Mouse (Mus musculus): ENCODE measurements around the gene Kcnj9.
A peak's percentile ranks its signal among the peaks of the same experiment; 100 is the strongest.

Kcnj9 gene

DNA sequence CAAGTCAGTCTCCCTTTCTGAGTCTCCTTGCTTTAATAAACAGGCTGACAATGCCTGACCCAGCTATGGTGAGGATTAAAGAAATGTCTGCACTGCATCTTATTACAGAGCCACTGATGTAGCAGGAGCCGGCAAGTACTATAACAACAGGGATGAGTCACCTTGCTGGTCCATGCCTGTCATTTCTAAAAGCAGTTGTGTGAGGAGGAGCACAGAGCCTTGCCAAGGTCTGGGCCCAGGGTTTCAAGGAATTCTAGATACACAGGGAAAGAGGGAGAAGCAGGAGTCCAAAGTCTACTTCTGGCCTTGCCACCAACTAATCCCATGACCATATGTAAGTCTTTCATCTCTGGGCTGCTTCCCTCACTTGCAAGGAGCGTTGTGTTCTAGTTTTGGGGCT is 36.2 kb downstream of the Kcnj9 start:
- no peak for DNase-seq (ENCODE audit: low spot score in 2 of 2)

DNA sequence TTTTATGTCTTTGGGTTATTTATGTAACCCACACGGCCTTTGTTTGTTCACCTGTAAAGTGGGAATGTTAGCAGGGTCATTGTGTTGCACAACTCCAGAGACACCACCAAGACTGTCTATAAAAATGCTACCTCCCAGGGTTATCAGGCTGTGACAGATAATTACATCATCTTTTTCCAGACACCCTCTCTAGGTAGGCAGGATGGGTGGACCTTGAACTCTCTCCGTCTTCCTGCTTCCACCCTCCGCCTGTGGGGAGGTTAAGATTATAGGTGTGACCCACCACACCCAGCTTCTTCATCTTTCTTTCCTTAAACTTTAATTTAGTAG is 39.5 kb downstream of the Kcnj9 start:
- DNase-seq (ENCODE audit: low spot score in 2 of 2), result no peak

- no peak for DNase-seq (ENCODE audit: low spot score in 2 of 2)
Measured at GRCm38 (mm10) chr1:172288900-172289616, 40.1 kb downstream of the Kcnj9 start.

GRCm38 (mm10) chr1:172286740-172287139 is 42.4 kb downstream of the Kcnj9 start:
- DNase-seq (ENCODE audit: low spot score in 2 of 2), result no peak

- DNase-seq (ENCODE audit: low spot score in 2 of 2), result no peak
Measured at GRCm38 (mm10) chr1:172284221-172284620, 44.9 kb downstream of the Kcnj9 start.

DNA sequence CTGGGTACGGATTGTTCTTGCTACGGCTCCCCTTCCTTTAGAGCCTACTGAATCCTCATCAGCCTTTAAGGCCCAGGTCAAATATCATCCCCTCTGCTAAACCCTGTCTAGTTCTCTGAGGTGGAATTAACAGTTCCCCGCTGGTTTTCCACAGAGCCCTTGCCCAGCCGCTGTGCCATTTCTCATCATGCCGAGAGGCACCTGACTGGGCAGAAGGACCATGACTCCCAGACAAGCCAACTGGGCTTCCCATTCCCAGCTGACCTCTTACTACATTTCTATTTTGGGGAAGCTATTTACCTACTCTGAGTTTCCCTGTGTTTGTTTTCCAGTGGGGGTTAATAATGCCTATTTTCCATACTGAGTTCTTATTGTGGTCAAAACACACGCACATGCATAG is 46.0 kb downstream of the Kcnj9 start:
- DNase-seq (ENCODE audit: low spot score in 2 of 2), result no peak

GRCm38 (mm10) chr1:172281522-172282254 is 47.4 kb downstream of the Kcnj9 start:
- no peak for DNase-seq (ENCODE audit: low spot score in 2 of 2)

DNA sequence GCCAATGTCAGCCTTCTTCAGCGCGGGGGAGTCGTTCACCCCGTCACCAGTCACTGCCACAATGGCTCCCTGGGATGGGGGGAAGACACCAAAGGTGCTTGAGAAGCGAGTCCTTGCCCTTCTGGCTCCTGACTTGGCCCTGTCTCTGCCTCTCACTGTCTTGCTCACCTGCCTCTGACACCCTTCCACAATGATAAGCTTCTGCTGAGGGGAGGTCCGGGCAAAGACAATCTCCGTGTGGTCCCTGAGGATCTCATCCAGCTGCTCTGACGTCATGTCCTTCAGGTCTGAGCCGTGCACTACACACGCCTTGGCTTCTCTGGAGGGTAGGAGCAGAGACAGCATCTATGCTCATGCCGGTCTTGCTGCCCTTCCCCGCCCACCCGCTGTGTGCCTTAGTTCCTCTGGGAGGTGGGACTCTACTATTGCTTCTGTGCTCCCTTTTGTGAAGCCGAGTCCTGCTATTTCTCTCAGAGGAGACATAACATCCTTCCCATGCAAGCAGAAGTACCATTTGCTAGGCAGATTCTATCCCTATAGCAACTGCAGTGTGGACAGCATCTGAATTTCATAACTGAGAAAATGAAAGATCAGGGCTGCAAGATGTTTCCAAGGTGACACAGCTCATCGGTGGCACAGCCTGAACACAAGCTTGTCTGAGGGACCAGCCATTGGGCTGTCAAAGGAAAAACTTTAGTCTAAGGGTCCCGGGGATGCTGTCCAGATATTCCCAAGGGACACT is 49.2 kb downstream of the Kcnj9 start:
- DNase-seq (ENCODE audit: low spot score in 2 of 2), result no peak

DNA sequence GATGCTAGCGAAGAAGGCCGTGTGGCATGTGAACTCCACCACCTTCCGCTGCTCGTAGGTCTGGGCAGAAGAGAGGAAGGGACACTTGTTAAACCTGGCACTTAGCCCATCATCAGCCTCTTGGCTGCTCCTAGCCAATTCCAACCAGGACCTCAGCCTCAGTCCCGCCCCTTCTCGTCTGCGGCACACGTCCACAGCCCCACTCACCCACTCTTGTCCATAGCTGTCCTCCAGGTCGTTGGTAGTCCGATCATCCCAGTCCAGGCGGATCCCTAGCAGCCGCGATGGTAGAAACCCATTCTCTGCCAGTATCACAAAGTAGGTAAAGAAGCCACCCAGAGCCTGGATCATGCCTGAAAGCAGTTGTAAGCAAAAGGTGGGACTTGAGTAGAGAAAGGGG is 50.8 kb downstream of the Kcnj9 start:
- no peak for DNase-seq (ENCODE audit: low spot score in 2 of 2)

- DNase-seq (ENCODE audit: low spot score in 2 of 2), result peak in 1 of 2 experiments; percentile 60
Measured at GRCm38 (mm10) chr1:172277172-172277571, 51.9 kb downstream of the Kcnj9 start.

GRCm38 (mm10) chr1:172274547-172274946 is 54.6 kb downstream of the Kcnj9 start:
- DNase-seq (ENCODE audit: low spot score in 2 of 2), result no peak

- no peak for DNase-seq (ENCODE audit: low spot score in 2 of 2)
Measured at GRCm38 (mm10) chr1:172274116-172274515, 55.0 kb downstream of the Kcnj9 start.

DNA sequence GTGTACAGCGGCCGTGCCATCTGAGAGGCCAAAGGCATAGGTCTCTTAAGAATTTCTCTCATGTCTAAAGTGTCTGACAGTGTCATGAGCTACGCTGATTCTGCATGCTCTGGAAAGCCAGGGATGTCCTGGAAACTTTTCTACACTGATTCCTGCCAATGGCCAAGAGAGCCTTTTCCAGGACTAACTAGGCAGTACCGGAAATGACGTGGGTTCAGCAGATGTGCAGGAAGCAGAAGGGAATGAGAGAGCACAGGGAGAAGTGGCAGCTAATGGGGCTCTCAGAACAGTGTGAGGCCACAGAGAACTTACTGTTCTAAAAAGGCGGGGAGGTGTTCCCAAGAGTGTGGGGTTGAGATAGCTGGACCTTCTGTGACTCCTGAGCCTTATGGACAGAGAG is 55.7 kb downstream of the Kcnj9 start:
- DNase-seq (ENCODE audit: low spot score in 2 of 2), result no peak

DNA sequence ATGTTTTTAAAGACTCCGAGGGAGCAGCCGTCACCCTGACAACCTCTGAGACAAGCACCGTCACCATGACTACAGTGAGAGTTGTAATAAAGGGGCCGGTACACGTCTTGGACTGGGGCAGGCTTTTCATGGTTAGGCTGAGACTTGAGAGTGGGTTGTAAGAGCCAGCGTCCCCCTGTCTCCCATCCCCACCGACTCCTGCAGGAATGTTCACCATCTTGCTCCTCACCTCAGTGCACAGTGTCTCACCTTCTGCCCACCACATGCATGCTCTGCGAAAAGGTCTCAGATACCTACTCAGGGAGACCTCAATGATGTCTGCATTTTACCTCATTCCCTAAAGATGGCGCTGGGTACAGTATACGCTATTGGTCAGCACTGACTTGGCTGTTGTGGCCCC is 57.4 kb downstream of the Kcnj9 start:
- DNase-seq (ENCODE audit: low spot score in 2 of 2), result no peak

GRCm38 (mm10) chr1:172271208-172271607 is 57.9 kb downstream of the Kcnj9 start:
- DNase-seq (ENCODE audit: low spot score in 2 of 2), result no peak
